Mouse (Mus musculus) myocyte (in vitro differentiated cells): ENCODE measurements at regions not wholly inside any gene's neighbourhood (a gene's known extent, or its start where the extent isn't known, plus 50 kb on each side); places are given as distances from the start of the nearest gene placed in this dataset.

Experiments
- CEBPB ChIP-seq: IDR thresholded peaks from 2 replicates; pipeline ENCODE4 v1.6.1; 2011; ENCODE audit warnings: mild to moderate bottlenecking, moderate library complexity; ENCODE audit not compliant: poor library complexity, insufficient read depth, severe bottlenecking
- E2F4 ChIP-seq: IDR thresholded peaks from one replicate; pipeline ENCODE4 v1.6.1; 2011; ENCODE audit warnings: mild to moderate bottlenecking, control low read depth, moderate library complexity; ENCODE audit not compliant: insufficient read depth
- MAX ChIP-seq: IDR thresholded peaks from one replicate; pipeline ENCODE4 v1.6.1; 2011; ENCODE audit warnings: low read depth, mild to moderate bottlenecking, control low read depth
- MYOD1 ChIP-seq, 3 experiments: IDR thresholded peaks; one replicate each; pipeline ENCODE4 v1.6.1; 2011; ENCODE audit warnings: control low read depth in 2 of 3, low read depth in 2 of 3, mild to moderate bottlenecking in 2 of 3, moderate library complexity in 1 of 3; ENCODE audit not compliant: insufficient read length in 2 of 3, control insufficient read depth in 1 of 3
- POLR2A ChIP-seq: IDR thresholded peaks from one replicate; pipeline ENCODE4 v1.6.1; 2011; ENCODE audit warnings: low read depth, mild to moderate bottlenecking, control low read depth, moderate library complexity; ENCODE audit not compliant: insufficient read length
- REST ChIP-seq: IDR thresholded peaks from one replicate; pipeline ENCODE4 v1.6.1; 2011; ENCODE audit warnings: mild to moderate bottlenecking, control low read depth, moderate library complexity; ENCODE audit not compliant: insufficient read depth, insufficient read length
- SRF ChIP-seq: IDR thresholded peaks from one replicate; pipeline ENCODE4 v1.6.1; 2011; ENCODE audit warnings: low read depth; ENCODE audit not compliant: control insufficient read depth, insufficient read length
- TCF12 ChIP-seq: IDR thresholded peaks from one replicate; pipeline ENCODE4 v1.6.1; 2011; ENCODE audit warnings: mild to moderate bottlenecking, control low read depth; ENCODE audit not compliant: poor library complexity, insufficient read depth, severe bottlenecking
- USF1 ChIP-seq: IDR thresholded peaks from one replicate; pipeline ENCODE4 v1.6.1; 2011; ENCODE audit warnings: low read depth, mild to moderate bottlenecking, control low read depth, moderate library complexity

GRCm38 (mm10) chr14:61885241-61886015 lies 278.2 kb downstream of the Kcnrg start:
- no peak for TF ChIP-seq POLR2A
- no peak for TF ChIP-seq CEBPB
- no peak for TF ChIP-seq USF1
- no peak for TF ChIP-seq E2F4
- no peak for TF ChIP-seq REST
- no peak for TF ChIP-seq TCF12
- TF ChIP-seq MAX = no peak
- no peak for TF ChIP-seq SRF
- no peak for TF ChIP-seq MYOD1 (IDR thresholded peaks at IDR 0.05; ENCODE audit: control insufficient read depth in 1 of 3, insufficient read length in 2 of 3, low read depth in 2 of 3)
